Mouse (Mus musculus) ES-Bruce4 (cell line): ENCODE results near the gene Ovca2.

Experiments used
- CTCF ChIP-seq: IDR thresholded peaks from one replicate; pipeline ENCODE4 v1.8.1; 2011; ENCODE audit warnings: low read depth, low read length
- POLR2A ChIP-seq: IDR thresholded peaks from one replicate; pipeline ENCODE4 v1.8.1; 2011; ENCODE audit warnings: low read length; ENCODE audit not compliant: insufficient read depth

- TF ChIP-seq CTCF (no peak), POLR2A (no peak)
Observed at GRCm38 (mm10) chr11:75150346-75150745, 28.3 kb downstream of the Ovca2 start.
